Mouse (Mus musculus): Measurements from ENCODE around the gene Zfp772.
"Not testable (repeated sequence)": the region's sequence is repeated elsewhere in the genome, so short reads cannot be mapped to it uniquely, and the experiment has no call there.

Gene Zfp772

DNA sequence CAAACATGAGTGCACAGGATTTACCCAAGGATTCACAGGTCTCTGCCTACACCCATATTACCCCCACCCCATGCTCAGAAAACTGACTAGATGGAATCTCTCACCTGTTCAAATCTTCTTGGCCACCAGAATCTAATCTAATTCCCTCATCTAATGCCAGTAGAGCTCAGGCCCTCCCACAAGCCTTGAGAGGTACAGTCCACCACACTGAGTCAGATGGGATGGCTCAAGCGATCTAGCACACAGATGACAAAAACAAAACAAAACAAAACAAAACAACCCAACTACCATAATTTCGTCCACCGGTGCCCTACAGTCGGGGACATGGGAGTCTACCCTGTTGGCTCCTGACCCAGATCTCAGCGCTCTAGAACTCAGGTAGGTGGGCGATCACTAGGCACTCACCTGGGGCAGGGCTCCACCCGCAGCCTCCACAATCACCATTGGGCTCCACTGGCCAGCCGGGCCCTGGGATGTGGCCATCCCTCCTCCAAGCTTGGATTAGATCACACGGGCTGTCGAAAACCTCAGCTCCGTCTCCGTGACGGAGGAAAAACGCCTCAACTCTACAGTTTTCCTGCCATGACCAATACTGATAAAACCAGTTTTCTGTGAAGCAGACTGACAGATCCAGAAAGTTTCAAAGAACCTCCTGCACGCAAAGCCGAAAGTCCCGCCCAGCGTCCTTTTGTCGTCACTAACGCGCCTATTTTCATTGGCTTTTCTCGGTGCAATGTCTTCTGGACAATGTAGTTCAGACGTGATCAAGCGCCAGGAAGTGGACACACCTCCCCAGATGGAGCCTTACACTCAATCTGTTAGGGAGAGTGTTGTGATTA is at the start of gene Zfp772:
Gene Zfp772 (minus strand): TSS at position 686 of the 839 bp plus-strand sequence.
- peak; percentile 64 for DNase-seq (ENCODE audit: low spot score)

DNA sequence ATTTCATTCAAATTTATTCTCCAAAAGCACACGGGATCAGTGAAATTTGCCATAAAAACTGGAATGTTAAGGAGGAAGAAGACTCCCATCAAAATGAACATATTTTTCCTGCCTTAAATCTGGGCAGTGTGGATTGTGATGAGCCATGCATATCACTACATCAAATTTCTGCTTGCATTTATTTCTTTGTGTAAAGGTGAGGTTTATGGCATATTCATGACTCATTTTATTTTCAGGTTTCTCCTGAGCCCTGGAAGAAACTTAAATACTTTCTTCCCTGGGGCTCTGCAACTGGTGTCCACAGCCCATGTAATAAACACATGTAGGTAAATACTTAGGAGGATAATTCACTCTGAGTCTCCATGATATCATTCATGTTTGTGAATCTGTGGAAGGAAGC is 37.4 kb upstream of the Zfp772 start, which contains the start of gene Vmn2r29:
Gene Vmn2r29 (minus strand): TSS at position 101 of the 400 bp plus-strand sequence.
- DNase-seq (ENCODE audit: low spot score): not testable (repeated sequence)

DNA sequence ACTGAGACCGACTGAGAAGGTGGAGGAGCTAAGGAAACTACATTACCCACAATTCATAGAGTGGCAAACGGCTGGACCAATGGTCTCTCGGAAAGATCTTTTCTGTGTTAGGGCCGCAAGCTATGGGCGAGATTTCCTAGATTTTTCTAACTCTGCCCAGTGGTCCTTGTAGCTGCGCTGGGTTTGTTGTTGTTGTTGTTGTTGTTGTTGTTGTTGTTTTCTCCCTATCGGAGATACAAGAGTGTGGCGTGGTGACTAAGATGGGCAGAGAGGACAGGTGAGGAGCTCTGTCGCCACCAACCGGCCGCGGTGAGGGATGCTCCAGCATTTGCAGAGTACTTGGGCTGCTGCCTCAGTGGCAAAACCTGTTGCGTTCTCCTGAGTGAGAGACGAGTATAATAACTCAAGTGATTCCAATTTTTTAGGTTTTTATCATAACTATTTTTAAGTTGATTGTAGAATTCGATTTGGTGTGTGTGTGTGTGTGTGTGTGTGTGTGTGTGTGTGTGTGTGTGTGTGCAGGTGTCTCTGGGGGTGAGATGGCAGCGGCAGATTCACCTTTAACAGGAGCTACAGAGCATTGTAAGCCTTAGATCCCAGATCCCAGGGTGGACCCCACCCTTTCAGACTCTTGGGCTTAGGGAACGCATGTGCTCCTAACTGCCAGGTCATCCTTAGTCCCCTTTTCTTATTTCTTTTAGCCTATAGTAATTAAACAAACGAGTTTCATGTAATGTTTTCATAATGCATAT is 21.4 kb downstream of the Zfp772 start:
- peak; percentile 54 for DNase-seq (ENCODE audit: low spot score)

- no peak for DNase-seq (ENCODE audit: low spot score)
Measured at GRCm38 (mm10) chr7:7187417-7188190, 22.2 kb downstream of the Zfp772 start.

GRCm38 (mm10) chr7:7185897-7186296 is 23.9 kb downstream of the Zfp772 start:
- no peak for DNase-seq (ENCODE audit: low spot score)

DNA sequence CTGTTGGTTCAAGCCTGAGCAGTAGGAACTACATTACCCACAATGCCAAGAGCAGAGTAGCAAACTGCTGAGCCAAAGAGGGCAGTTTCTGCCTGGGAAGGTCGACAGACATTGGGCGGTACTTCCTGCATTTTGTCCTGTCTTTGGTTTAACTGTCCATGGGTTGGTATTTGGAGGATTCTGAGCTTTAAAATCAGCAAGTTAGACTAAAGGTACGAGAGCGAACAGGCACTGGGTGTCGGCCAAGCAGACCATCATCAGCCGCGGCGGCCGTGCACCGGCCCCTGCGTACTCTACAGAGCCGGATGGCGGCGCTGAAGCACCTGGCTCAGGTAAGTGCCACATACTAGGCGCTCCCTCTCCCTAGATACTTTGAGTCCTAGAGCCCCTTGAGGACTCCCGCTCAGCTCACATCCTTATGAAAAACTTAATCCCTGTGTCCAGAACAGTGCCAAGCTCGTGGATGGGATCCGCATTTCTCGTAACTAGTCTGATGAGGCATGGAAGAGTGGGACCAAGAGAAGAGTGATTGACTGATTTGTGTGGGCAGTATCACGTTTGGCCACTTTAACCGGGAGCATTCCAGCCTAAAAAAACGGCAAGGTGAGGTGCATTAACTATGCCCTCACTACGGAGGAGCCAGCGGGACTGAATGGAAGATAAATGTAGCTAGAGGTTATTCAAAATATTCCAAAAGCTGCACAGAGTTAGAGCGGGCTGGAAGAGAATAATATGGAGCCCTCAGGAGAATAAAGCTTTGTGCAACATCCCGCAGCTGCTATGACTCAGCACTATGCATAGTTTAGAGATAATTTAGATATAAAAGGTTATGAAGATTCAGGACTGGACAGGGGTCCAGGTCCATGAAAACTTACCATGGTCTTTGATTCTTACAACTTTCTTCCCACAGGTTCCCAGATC is 38.3 kb downstream of the Zfp772 start, which contains the start of gene Zfp418:
Gene Zfp418 (plus strand): TSS at position 104 of the 921 bp plus-strand sequence.
- peak; percentile 80 for DNase-seq (ENCODE audit: low spot score)

Measured in lung, postnatal 25 days (tissue).